Mouse (Mus musculus) embryonic facial prominence, embryonic 12.5 days (tissue): Measurements from ENCODE around the gene Pcgf1. TPM values are rescaled to one million over a fixed set of nuclear protein-coding genes. Genes with fewer than 3 reads are reported as not detected.

Experiments used
- ATAC-seq: fragments of 200-750 bp; cut with Nextera tagmentation; 2 replicates; pipeline ENCODE4 v1.8.0; 2017; ENCODE audit not compliant: insufficient number of reproducible peaks, insufficient read depth, low FRiP score, low TSS enrichment
- H3K27ac ChIP-seq: fragments of 300-500 bp; sonication (generic); 2 replicates; pipeline ENCODE4 v1.5.1; 2016; ENCODE audit warnings: mild to moderate bottlenecking
- H3K27me3 ChIP-seq: fragments of 300-500 bp; sonication (generic); 2 replicates; pipeline ENCODE4 v1.6.1; 2016; ENCODE audit warnings: mild to moderate bottlenecking, moderate library complexity
- H3K36me3 ChIP-seq: fragments of 300-500 bp; sonication (generic); 2 replicates; pipeline ENCODE4 v1.6.1; 2016; ENCODE audit warnings: mild to moderate bottlenecking
- H3K4me1 ChIP-seq: fragments of 300-500 bp; sonication (generic); 2 replicates; pipeline ENCODE4 v1.6.1; 2016
- H3K4me2 ChIP-seq: fragments of 300-500 bp; sonication (generic); replicated peaks from 2 replicates; pipeline ENCODE4 v1.6.1; 2016; ENCODE audit warnings: mild to moderate bottlenecking, moderate library complexity
- H3K4me3 ChIP-seq: fragments of 300-500 bp; sonication (generic); 2 replicates; pipeline ENCODE4 v1.5.1; 2016; ENCODE audit warnings: mild to moderate bottlenecking
- H3K9ac ChIP-seq: fragments of 300-500 bp; sonication (generic); 2 replicates; pipeline ENCODE4 v1.6.1; 2016; ENCODE audit warnings: mild to moderate bottlenecking, moderate library complexity
- H3K9me3 ChIP-seq: fragments of 300-500 bp; sonication (generic); 2 replicates; pipeline ENCODE4 v1.6.1; 2016; ENCODE audit warnings: mild to moderate bottlenecking, moderate library complexity
- whole genome bisulfite sequencing: fragments of 180-500 bp; shearing (Covaris S2); methylation state at CpG from one replicate; pipeline ENCODE4 v1.1.7; 2016; 5-methylcytosine and 5-hydroxymethylcytosine counted together
- polyA plus RNA-seq: library from polyadenylated mRNA; unstranded; fragments of >200 nt; fragmentation: Nextera tagmentation; extraction: Ambion mirVana; gene quantifications from 2 replicates; pipeline ENCODE4 v1.2.1, GENCODE M21; 2016

Gene Pcgf1
- 41.0 and 44.4 TPM in 2 replicates for polyA plus RNA-seq

DNA sequence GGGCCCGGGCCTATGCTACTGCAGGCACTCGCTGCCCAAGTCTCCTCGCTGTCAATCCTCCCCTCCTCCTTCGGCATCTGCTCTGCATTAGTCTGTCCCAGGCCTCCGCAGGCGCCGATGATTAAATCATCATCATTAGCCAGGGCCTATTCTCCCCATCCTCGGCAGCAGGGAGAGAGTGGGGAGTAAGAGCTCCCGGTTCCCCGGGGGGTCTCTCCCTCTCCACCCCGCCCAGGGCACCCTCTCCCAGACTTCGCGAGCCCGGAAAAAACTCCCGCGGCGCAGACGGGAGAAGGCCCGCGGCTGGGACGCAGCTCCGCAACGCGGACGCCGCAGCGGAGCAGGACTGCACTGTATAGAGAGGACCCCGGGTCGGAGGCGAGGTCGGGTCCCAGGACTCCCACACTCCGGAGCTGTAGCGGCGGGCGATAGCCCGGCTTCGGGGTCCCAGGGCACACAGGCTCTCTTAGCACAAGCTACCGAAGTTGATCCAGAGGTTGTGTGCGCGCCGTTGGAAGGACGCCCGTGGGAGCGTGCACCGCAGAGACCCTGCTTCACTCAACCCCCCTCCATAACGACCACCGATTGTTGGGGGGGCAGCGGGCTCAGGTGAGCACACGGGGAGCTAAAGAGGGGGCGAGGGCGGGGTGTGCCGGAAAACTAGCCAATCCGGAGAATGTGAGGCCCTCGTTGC lies at the start of gene Pcgf1:
TSS of gene Pcgf1 (plus strand) at position 240 of the 694 bp plus-strand sequence.
- WGBS: under 1% methylated on average over 54 of the region's 54 CpGs
- Histone ChIP-seq H3K27ac (peak within 1 kb of the TSS; percentile 90), H3K9me3 (no peaks in the 10 kb centered on the region), H3K27me3 (peaks cover 40% of the 10 kb centered on the region), H3K4me2 (peak within 1 kb of the TSS; percentile 92), H3K9ac (peak within 1 kb of the TSS; percentile 75), H3K36me3 (peaks cover 22% of the 10 kb centered on the region), H3K4me1 (peaks cover 16% of the 10 kb centered on the region; the same call in 1 of the 2 replicates), H3K4me3 (peak within 1 kb of the TSS; percentile 76)
- ATAC-seq: peak; percentile 85

DNA sequence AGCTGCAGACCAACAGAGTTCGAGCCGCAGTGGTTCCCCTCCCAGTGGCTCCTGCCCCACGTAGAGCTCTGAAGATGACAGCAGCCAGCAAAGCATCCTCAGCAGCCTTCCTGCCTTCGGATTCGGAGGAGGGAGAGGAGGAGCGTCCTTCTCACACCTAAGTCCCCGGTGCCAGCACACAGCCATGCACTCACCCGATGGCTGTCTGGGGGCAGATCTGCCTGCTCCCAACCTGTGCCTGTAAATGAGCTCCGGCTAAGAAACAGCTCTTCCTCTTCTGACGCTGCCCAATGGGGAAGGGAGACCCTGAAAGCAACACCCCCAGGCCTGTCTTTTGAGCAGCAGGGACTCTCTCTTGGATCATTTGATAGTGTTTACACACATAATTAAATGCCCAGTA lies 47.9 kb upstream of the Pcgf1 start:
- Histone ChIP-seq H3K4me3 (no peak overlapping the region), H3K9ac (peak overlapping the region; percentile 20; the same call in 1 of the 2 replicates), H3K27me3 (peaks cover 43% of the 10 kb centered on the region), H3K4me2 (no peak overlapping the region), H3K36me3 (no peaks in the 10 kb centered on the region), H3K9me3 (no peaks in the 10 kb centered on the region), H3K27ac (no peak overlapping the region), H3K4me1 (peaks cover 35% of the 10 kb centered on the region)
- no peak for ATAC-seq
- 21% methylated on average over 10 of the region's 10 CpGs for WGBS

DNA sequence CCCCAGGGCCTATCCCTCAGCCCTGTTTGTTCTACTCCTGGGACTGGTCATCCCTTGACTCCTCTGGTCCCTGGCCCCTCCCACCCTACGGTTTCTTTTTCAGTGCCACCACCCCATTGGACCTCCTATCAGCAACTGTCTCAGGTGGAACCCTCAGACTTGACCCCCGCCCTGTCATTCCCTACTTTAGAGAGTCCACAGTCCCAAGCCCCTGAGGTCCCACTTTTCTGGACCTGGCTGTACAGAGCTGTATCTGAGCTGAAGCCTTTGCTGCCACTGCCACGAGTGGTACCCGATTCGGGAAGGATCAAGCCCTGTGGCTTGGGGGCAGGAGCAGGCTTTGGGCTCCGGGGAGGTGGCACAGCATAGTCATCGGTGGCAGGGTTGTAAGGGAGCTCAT lies 46.6 kb upstream of the Pcgf1 start:
- H3K27me3 ChIP-seq: peaks cover 43% of the 10 kb centered on the region
- no peak for ATAC-seq

DNA sequence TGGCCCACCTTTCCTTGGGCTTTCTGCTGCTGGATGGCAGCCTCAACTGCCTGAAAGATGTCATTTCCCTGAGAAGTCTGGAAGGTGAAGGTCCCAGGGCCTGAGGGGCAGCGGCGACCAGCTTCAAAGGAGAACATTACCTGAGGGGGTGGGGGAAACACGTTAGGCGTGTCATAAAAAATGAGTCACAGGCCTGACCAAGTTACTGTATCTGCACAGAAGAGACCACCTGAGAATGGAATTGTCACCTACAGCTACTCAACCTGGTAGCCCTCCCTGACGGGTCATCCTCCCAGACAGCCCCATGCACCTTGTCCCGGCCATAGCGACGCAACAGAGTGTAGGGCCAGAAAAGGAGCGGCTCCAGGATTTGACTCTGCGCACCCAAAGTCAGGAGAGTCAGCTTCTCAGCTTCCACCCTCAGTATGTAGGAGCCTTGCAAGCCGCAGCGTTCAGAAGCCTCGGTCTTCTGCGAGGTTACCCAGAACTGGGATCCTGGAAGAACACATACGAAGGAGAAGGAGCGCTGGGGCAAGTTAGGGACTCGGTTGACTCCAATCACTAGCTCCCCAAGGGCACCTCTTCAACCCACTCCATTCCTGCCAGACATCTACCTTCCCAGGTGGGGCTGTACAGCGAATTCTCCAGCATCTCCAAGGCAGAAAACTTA lies 45.6 kb upstream of the Pcgf1 start:
- no peaks in the 10 kb centered on the region for H3K9me3 ChIP-seq
- H3K27ac ChIP-seq: no peak overlapping the region
- no peaks in the 10 kb centered on the region for H3K36me3 ChIP-seq
- peaks cover 43% of the 10 kb centered on the region for H3K27me3 ChIP-seq
- peak overlapping the region; percentile 20; the same call in 1 of the 2 replicates for H3K9ac ChIP-seq
- WGBS: 16% methylated on average over 18 of the region's 18 CpGs
- peaks cover 41% of the 10 kb centered on the region for H3K4me1 ChIP-seq
- peak overlapping the region; percentile 85 for H3K4me2 ChIP-seq
- H3K4me3 ChIP-seq: peak overlapping the region; percentile 59
- no peak for ATAC-seq

More for the DNA sequence above, 46.6 kb upstream of the Pcgf1 start:
- Histone ChIP-seq H3K27ac (no peak overlapping the region), H3K9me3 (no peaks in the 10 kb centered on the region), H3K4me1 (peaks cover 41% of the 10 kb centered on the region), H3K9ac (no peak overlapping the region), H3K4me3 (no peak overlapping the region), H3K4me2 (no peak overlapping the region), H3K36me3 (no peaks in the 10 kb centered on the region)
- WGBS: 59% methylated on average over 7 of the region's 7 CpGs

DNA sequence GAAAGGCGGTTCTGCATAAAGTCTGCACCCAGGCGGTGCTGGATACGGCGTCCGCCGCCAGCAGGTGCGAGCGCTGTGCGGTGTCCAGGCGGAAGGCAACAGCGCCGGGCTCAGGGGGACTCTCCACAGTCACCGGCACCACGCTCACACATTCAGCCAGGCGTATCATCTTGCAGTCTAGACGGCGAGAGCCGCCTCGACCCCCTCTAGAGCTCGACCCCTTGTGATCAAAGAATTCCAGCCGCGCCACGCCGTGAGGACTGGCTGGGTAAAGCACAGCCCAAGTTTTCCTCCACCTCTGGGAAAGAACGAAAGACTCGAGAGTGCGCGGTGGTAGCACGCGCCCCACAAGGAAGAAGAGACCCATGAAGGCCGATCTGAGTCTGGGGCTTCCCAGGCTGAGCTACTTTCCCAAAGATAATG lies 44.9 kb upstream of the Pcgf1 start:
- Histone ChIP-seq H3K27me3 (peaks cover 43% of the 10 kb centered on the region), H3K9ac (peak overlapping the region; percentile 20), H3K4me1 (peaks cover 36% of the 10 kb centered on the region), H3K36me3 (no peaks in the 10 kb centered on the region), H3K27ac (peak overlapping the region; percentile 65; the same call in 1 of the 2 replicates), H3K9me3 (no peaks in the 10 kb centered on the region), H3K4me3 (peak overlapping the region; percentile 59), H3K4me2 (peak overlapping the region; percentile 85)
- WGBS: 1% methylated on average over 31 of the region's 31 CpGs
- ATAC-seq: peak; percentile 42

DNA sequence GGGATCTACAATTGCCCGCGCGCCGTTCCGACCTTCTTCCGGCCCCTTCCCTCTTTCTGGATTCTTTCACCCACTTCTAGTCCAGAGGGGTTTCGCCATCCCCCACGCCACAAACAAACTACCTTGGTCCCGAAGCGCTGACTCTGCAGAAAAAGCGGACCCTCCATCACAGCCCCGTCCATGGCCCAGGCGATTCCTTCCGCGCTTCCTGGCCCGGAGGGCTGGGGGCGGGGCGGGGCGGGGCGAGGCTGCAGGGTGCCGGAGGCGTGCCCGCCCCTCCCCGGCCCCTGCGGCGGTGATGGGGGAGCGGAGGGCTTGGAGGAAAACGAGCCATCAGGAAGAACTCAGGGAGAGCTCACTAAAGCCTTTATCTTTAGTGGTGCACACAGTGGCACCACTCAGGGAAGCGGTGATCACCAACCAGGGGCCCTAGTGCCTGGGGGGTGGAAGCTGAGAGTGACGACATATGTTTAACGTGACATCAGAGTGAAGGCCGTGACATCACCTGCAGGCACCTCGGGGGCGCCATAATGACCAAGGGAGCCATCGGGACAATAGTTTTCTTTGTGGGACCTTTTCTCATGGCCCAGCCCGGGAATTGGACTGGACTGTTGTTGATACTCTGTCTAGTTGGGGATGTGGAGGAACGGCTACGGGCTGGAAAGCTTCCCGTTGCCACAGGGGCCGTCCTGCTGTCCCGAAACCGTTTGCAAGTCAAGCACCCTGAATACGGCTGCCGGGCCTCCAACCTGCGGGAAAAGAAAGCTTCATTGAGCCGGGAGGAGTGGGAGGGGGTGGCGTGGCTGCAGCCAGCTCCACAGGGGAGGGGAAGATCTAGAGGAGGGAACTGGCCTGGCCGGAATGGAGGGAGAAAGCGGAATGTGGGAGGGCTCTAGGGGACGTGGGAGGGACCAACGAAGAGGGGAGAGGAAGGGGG lies 44.2 kb upstream of the Pcgf1 start, which contains the start of the genes Dok1 and Loxl3:
TSS of gene Dok1 (minus strand) at position 223 of the 937 bp plus-strand sequence.
TSS of gene Loxl3 (plus strand) at position 925 of the 937 bp plus-strand sequence.
- under 1% methylated on average over 51 of the region's 51 CpGs for WGBS

DNA sequence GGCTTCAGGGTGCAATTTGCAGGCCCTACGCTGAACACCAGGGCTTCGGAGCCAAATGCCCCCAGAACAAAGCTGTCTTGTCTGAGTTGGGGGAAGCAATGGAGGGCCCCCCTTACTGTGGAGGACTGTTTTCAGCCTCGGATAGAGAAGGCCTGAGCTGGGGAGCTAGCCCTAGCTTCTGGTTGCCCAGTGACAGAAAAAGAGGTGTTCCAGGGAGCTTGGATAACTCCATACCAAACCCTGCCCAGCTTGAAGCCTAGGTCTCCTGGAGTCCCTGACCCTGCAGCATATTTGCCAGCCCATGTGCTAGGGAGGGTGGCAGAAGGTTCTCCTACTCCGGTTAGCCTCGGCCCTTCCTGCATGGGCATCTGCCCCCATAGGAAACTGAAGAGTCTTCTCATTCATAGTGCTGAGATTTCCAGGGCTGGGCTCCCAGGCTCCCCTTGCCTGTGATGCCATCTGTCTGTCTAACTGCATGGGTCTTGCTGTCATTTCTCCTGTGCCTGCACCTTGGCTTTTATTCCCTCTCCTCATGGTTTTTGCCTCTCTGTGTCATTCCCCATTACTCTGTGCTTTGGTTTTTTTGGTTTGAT lies 43.1 kb upstream of the Pcgf1 start:
- Histone ChIP-seq H3K27me3 (peaks cover 29% of the 10 kb centered on the region), H3K4me1 (peaks cover 41% of the 10 kb centered on the region), H3K27ac (peak overlapping the region; percentile 65), H3K36me3 (no peaks in the 10 kb centered on the region), H3K4me2 (peak overlapping the region; percentile 85), H3K9ac (peak overlapping the region; percentile 20), H3K9me3 (no peaks in the 10 kb centered on the region), H3K4me3 (peak overlapping the region; percentile 59)
- 15% methylated on average over 5 of the region's 5 CpGs for WGBS
- ATAC-seq: no peak

More for the DNA sequence above, 44.2 kb upstream of the Pcgf1 start, which contains the start of the genes Dok1 and Loxl3:
- no peaks in the 10 kb centered on the region for H3K9me3 ChIP-seq
- peaks cover 38% of the 10 kb centered on the region for H3K27me3 ChIP-seq
- peak within 1 kb of the TSS; percentile 85 for H3K4me2 ChIP-seq
- peak; percentile 73 for ATAC-seq
- peak within 1 kb of the TSS; percentile 20 for H3K9ac ChIP-seq
- peaks cover 38% of the 10 kb centered on the region for H3K4me1 ChIP-seq
- no peaks in the 10 kb centered on the region for H3K36me3 ChIP-seq
- peak within 1 kb of the TSS; percentile 65 for H3K27ac ChIP-seq
- peak within 1 kb of the TSS; percentile 59 for H3K4me3 ChIP-seq

DNA sequence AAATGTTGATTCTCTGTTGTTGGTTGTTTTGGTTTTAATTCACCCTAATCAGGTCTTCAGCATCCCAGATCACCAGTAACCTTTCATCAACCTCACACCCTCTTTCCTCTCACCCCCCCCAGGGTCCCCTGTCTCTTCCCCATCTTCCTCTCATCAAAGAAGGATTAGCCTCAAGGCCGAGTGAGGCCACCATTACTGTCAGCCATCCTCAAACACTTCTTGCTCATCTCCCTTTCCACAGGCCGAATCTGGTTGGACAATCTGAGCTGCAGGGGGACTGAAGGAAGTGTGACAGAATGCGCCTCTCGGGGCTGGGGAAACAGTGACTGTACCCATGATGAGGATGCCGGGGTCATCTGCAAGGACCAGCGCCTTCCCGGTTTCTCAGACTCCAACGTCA lies 40.5 kb upstream of the Pcgf1 start:
- H3K9me3 ChIP-seq: no peaks in the 10 kb centered on the region
- H3K27me3 ChIP-seq: peaks cover 5% of the 10 kb centered on the region; the same call in 1 of the 2 replicates
- no peak overlapping the region for H3K9ac ChIP-seq
- H3K4me2 ChIP-seq: no peak overlapping the region
- H3K27ac ChIP-seq: no peak overlapping the region
- H3K4me1 ChIP-seq: peaks cover 24% of the 10 kb centered on the region
- H3K36me3 ChIP-seq: no peaks in the 10 kb centered on the region
- no peak for ATAC-seq
- 75% methylated on average over 8 of the region's 8 CpGs for WGBS
- H3K4me3 ChIP-seq: no peak overlapping the region

DNA sequence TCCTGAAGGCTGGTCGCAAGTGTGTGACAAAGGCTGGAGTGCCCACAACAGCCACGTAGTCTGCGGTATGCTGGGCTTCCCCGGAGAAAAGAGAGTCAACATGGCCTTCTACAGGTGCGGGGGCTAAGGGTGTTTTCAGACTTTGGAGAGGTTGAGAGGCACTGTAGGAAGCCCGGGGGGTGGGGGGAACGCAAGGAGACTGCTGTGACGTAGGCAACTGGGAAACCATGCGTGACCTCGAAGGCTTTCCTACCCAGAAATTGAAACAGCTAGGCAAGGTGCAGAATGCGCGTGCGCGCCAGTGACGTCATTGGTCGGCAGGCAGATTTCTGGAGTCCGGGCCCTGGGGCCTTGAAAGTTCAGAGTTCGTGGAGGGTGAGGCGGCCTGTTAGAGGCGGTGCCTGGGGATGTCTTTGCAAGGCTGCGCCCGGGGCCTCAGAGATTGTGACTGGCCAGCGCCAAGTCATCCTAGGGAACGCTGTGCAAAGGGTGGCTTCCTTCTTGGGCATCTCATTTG lies 39.1 kb upstream of the Pcgf1 start:
- no peak overlapping the region for H3K27ac ChIP-seq

DNA sequence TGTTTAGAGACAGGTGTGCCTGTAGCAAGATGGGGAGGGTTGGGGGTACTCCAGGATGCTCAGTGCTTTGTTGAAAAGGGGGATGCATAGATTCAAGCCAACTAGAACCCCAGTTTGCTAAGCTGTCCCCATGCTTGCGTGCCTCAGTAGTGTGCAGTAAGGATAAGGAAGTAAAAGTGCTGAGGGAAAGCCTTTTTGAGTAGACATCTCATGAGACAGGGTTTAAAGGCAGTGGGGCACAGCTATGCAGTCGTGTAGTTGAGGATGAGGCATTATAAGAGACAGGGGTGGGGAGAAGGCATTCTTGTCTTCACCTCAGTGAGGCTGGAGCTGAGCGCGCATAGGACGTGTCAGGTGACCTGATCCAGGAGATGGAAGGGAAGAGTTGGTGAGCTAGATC lies 37.1 kb upstream of the Pcgf1 start:
- no peaks in the 10 kb centered on the region for H3K9me3 ChIP-seq
- H3K27ac ChIP-seq: no peak overlapping the region
- no peak overlapping the region for H3K4me3 ChIP-seq
- no peak for ATAC-seq
- H3K36me3 ChIP-seq: no peaks in the 10 kb centered on the region
- no peaks in the 10 kb centered on the region for H3K27me3 ChIP-seq
- 82% methylated on average over 5 of the region's 5 CpGs for WGBS
- H3K4me1 ChIP-seq: peaks cover 6% of the 10 kb centered on the region
- no peak overlapping the region for H3K9ac ChIP-seq
- H3K4me2 ChIP-seq: no peak overlapping the region

More for the DNA sequence above, 39.1 kb upstream of the Pcgf1 start:
- H3K9ac ChIP-seq: peak overlapping the region; percentile 27
- no peaks in the 10 kb centered on the region for H3K36me3 ChIP-seq
- 10% methylated on average over 24 of the region's 24 CpGs for WGBS
- ATAC-seq: no peak
- no peaks in the 10 kb centered on the region for H3K27me3 ChIP-seq
- peak overlapping the region; percentile 53 for H3K4me2 ChIP-seq
- H3K4me1 ChIP-seq: peaks cover 20% of the 10 kb centered on the region
- no peaks in the 10 kb centered on the region for H3K9me3 ChIP-seq
- peak overlapping the region; percentile 20; the same call in 1 of the 2 replicates for H3K4me3 ChIP-seq
